Mouse (Mus musculus) olfactory bulb, adult 2 months (tissue): ENCODE measurements around the gene Lrcol1.

ENCODE experiments used
- CTCF ChIP-seq: fragments of 200-500 bp; IDR thresholded peaks from 2 replicates; pipeline ENCODE4 v1.5.1; 2012; ENCODE audit warnings: low read depth, mild to moderate bottlenecking, low read length, moderate library complexity; ENCODE audit not compliant: insufficient read depth
- POLR2A ChIP-seq: fragments of 200-500 bp; IDR thresholded peaks from 2 replicates; pipeline ENCODE4 v1.6.1; 2012; ENCODE audit warnings: mild to moderate bottlenecking, low read depth, low read length, moderate library complexity; ENCODE audit not compliant: insufficient read depth

DNA sequence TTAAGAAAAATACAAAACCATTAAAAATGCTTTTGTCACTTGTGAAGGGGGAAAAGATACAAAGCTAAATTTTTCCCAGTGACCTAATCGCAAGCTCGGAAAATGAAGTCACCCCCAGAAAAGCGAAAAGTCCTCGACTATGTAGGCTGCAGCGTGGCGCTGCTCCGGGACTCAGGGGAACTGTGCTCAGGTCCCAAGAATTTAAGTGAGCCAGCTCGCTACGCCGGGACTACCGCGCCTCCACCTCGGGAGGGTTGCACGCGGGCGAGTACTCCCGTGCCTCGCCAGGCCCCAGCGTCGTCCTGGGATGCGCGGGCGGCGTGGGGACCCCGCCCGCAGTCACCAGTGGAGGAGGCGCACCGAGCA lies 18.3 kb downstream of the Lrcol1 start:
- TF ChIP-seq CTCF, result no peak; the same call in 1 of the 2 replicates
- no peak for TF ChIP-seq POLR2A
